Mouse (Mus musculus) heart, adult 8-10 months (tissue): ENCODE measurements around the gene Bank1. TPM values are rescaled to one million over a fixed set of nuclear protein-coding genes. Genes with fewer than 3 reads are reported as not detected.
"Not testable (repeated sequence)": the region's sequence is repeated elsewhere in the genome, so short reads cannot be mapped to it uniquely, and the experiment has no call there.

Experiments used
- DNase-seq: peaks from one replicate; pipeline ENCODE4 v3.0.0; 2022; ENCODE audit warnings: low spot score
- total RNA-seq, 4 experiments: library from RNA; stranded (reverse); gene quantifications; 2 replicates each; pipeline ENCODE4 v1.2.4; 2022

Gene Bank1
- total RNA-seq: 1 to 10 TPM in 3 of 4 experiments, under 1 TPM in 1; 0.76 to 1.5 (median 1.1) TPM

GRCm38 (mm10) chr3:136325783-136326182, at the start of gene Bank1:
TSS of gene Bank1 (minus strand) at chr3:136326066.
- peak; percentile 56 for DNase-seq

- DNase-seq: no peak
Observed at GRCm38 (mm10) chr3:136369916-136370315, 44.0 kb upstream of the Bank1 start.

GRCm38 (mm10) chr3:136369466-136369865, 43.6 kb upstream of the Bank1 start:
- DNase-seq: no peak

- no peak for DNase-seq
Observed at GRCm38 (mm10) chr3:136368505-136368999, 42.7 kb upstream of the Bank1 start.

- no peak for DNase-seq
Observed at GRCm38 (mm10) chr3:136349690-136350089, 23.8 kb upstream of the Bank1 start.

GRCm38 (mm10) chr3:136348611-136349010, 22.7 kb upstream of the Bank1 start:
- no peak for DNase-seq

GRCm38 (mm10) chr3:136347277-136347676, 21.4 kb upstream of the Bank1 start:
- DNase-seq: no peak

GRCm38 (mm10) chr3:136341911-136342310, 16.0 kb upstream of the Bank1 start:
- no peak for DNase-seq

- DNase-seq: no peak
Observed at GRCm38 (mm10) chr3:136339896-136340295, 14.0 kb upstream of the Bank1 start.

GRCm38 (mm10) chr3:136331135-136331534, 5.3 kb upstream of the Bank1 start:
- DNase-seq: peak; percentile 19

- no peak for DNase-seq
Observed at GRCm38 (mm10) chr3:136330043-136330442, 4.2 kb upstream of the Bank1 start.

- DNase-seq: no peak
Observed at GRCm38 (mm10) chr3:136329133-136329532, 3.3 kb upstream of the Bank1 start.

GRCm38 (mm10) chr3:136324716-136325115, 1.1 kb downstream of the Bank1 start:
- not testable (repeated sequence) for DNase-seq

- DNase-seq: no peak
Observed at GRCm38 (mm10) chr3:136321936-136322335, 3.9 kb downstream of the Bank1 start.

- no peak for DNase-seq
Observed at GRCm38 (mm10) chr3:136308487-136308886, 17.4 kb downstream of the Bank1 start.

GRCm38 (mm10) chr3:136306564-136307158, 19.2 kb downstream of the Bank1 start:
- DNase-seq: no peak

GRCm38 (mm10) chr3:136302541-136302940, 23.3 kb downstream of the Bank1 start:
- no peak for DNase-seq

- not testable (repeated sequence) for DNase-seq
Observed at GRCm38 (mm10) chr3:136300810-136301209, 25.1 kb downstream of the Bank1 start.

- no peak for DNase-seq
Observed at GRCm38 (mm10) chr3:136297355-136297754, 28.5 kb downstream of the Bank1 start.

GRCm38 (mm10) chr3:136295250-136295649, 30.6 kb downstream of the Bank1 start:
- no peak for DNase-seq

- no peak for DNase-seq
Observed at GRCm38 (mm10) chr3:136287883-136288282, 38.0 kb downstream of the Bank1 start.

GRCm38 (mm10) chr3:136264969-136265595, 60.8 kb downstream of the Bank1 start:
- DNase-seq: no peak

- no peak for DNase-seq
Observed at GRCm38 (mm10) chr3:136257761-136258160, 68.1 kb downstream of the Bank1 start.
